Mouse (Mus musculus): ENCODE measurements around the gene Pold3. TPM values are rescaled to one million over a fixed set of nuclear protein-coding genes. Genes with fewer than 3 reads are reported as not detected.

The Pold3 gene
- polyA plus RNA-seq (2021): 34.3 TPM

DNA sequence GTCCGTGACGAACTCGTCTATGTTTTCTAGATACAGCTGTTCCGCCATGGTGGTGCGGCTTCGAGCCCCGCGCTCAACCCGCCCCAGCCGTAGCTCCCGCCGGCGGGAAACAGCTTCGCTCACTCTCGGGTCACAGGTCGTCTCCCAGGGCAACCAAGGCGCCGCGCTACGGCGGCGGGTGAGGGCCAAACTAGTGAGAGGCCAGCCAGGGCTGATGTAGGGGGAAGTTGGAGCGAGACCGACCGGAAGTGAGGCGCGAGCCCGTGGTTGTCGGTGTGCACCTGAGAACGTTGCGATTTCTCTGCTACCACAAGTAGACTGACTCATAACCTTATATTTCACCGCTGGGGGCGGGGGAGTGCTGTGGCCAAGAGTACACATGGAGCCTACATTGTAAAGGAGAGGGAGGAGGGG lies at the start of gene Pold3:
Pold3 (minus strand) TSS at position 190 of the 414 bp plus-strand sequence.
- CTCF ChIA-PET: interaction anchor here (0.6 to 3.5 kb wide), 4 partner anchors 38 to 133 kb away, joined by 3 to 22 read pairs (median 6); partner anchors contain the start of gene Lipt2
- no peaks in the 10 kb centered on the region for H3K27me3 ChIP-seq
- ATAC-seq (peak; percentile 88), DNase-seq (ENCODE audit: low read depth, low spot score) (peak; percentile 71)
- POLR2A ChIA-PET: interaction anchor here (0.7 to 0.9 kb wide), 3 partner anchors 12 to 148 kb away, joined by 3 to 4 read pairs (median 3); no protein-coding TSS in a partner anchor
- no peak for TF ChIP-seq CTCF (IDR thresholded peaks at IDR 0.05)
- in situ Hi-C loops (cut with MboI; ENCODE audit: low pct_unique_long_range_greater_than_20kb): loop anchor here (5.0 kb wide), 1 partner anchor 116 kb away; no protein-coding TSS in a partner anchor

DNA sequence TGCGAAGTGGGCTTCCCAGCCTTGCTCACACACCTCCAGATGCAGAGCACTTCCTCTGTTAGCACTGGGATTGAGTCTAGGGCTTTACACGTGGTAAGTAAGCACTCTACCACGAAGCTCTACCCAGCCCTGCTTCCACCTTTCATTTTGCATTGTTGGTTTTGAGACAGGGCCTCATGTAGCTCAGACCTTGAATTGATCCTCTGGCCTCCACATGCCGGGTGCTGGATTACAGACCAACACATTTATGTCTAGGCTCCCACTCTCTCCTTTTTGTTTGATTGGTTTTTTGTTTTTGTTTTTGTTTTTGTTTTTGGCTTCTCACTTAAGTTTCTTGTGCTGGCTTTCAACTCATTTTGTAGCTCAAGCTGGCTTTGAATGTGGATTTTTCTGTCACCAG lies 49.4 kb upstream of the Pold3 start:
- in situ Hi-C loops (cut with MboI; ENCODE audit: low pct_unique_long_range_greater_than_20kb): no loop called here
- CTCF ChIA-PET: no interaction called here
- no peak for TF ChIP-seq CTCF (IDR thresholded peaks at IDR 0.05)
- ATAC-seq (no peak), DNase-seq (ENCODE audit: low read depth, low spot score) (no peak)
- POLR2A ChIA-PET: no interaction called here
- no peaks in the 10 kb centered on the region for H3K27me3 ChIP-seq

GRCm38 (mm10) chr7:100168654-100169053 lies 47.3 kb upstream of the Pold3 start:
- ATAC-seq (no peak), DNase-seq (ENCODE audit: low read depth, low spot score) (no peak)
- H3K27me3 ChIP-seq: no peaks in the 10 kb centered on the region
- ChIA-PET POLR2A (no interaction called here), CTCF (interaction anchor here (0.8 kb wide), 1 partner anchor 24 kb away, joined by 3 read pairs; no protein-coding TSS in a partner anchor)
- no peak for TF ChIP-seq CTCF (IDR thresholded peaks at IDR 0.05)
- in situ Hi-C loops (cut with MboI; ENCODE audit: low pct_unique_long_range_greater_than_20kb): no loop called here

DNA sequence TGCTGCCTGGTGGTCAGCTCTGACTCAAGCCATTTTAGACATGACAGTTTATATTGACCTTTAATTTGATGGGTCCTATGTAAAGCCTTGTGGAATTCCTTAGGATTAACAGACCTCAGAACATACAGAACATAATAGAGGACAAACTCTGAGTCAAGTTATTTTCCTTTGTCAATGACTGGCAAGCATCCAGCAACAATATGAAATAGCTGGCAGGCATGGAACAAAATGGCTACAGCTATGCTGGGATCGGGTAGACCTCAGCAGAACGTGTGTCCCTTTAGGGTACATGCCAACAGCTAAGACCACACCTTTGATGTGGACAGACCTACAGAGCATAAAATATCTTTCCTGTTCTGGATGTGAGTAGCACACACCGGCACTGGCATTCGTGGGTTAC lies 42.1 kb upstream of the Pold3 start:
- no peak for TF ChIP-seq CTCF (IDR thresholded peaks at IDR 0.05)
- ATAC-seq: no peak
- POLR2A ChIA-PET: no interaction called here
- no peaks in the 10 kb centered on the region for H3K27me3 ChIP-seq
- in situ Hi-C loops (cut with MboI; ENCODE audit: low pct_unique_long_range_greater_than_20kb): no loop called here
- CTCF ChIA-PET: interaction anchor here (1.1 to 2.4 kb wide), 2 partner anchors 18 to 23 kb away, joined by 3 to 8 read pairs; no protein-coding TSS in a partner anchor
- no peak for DNase-seq (ENCODE audit: low read depth, low spot score)

GRCm38 (mm10) chr7:100160006-100160405 lies 38.6 kb upstream of the Pold3 start:
- H3K27me3 ChIP-seq: no peaks in the 10 kb centered on the region
- ATAC-seq (no peak), DNase-seq (ENCODE audit: low read depth, low spot score) (no peak)
- ChIA-PET CTCF (interaction anchor here (2.1 kb wide), 1 partner anchor 39 kb away, joined by 7 read pairs; the partner anchor contains the start of gene Pold3), POLR2A (interaction anchor here (0.6 kb wide), 1 partner anchor 46 kb away, joined by 3 read pairs; no protein-coding TSS in a partner anchor)
- TF ChIP-seq CTCF (IDR thresholded peaks at IDR 0.05): no peak
- in situ Hi-C loops (cut with MboI; ENCODE audit: low pct_unique_long_range_greater_than_20kb): no loop called here

DNA sequence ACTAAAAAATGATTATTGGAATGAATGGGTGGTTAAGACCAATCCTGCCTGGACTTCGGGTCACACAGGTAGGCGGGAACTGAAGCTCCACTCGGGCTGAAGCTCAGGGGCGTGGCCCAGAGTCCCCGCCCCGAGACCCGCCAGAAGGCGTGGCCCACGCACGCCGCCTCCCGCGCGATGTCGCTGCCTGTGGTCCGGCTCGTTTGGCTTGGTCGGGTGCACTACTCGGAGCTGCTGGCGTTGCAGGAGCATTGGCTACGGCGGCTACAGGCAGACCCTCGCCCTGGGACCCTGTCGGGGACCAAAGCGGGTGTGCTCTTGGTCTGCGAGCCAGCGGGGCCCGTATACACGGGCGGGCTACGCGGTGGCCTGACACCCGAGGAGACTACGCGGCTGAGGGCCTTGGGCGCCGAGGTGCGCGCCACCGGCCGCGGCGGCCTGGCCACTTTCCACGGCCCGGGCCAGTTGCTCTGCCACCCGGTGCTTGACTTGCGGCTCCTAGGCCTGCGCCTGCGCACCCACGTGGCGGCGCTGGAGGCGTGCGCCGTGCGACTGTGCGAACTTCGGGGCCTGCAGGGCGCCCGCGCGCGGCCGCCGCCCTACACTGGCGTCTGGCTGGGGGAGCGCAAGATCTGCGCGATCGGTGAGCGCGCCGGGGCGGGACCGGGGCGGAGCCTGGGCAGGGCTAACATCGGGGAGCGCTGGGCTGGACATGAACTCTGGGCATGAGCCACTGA lies 37.9 kb upstream of the Pold3 start, which contains the start of gene Lipt2:
Lipt2 (plus strand) TSS at position 173 of the 737 bp plus-strand sequence.
- no peaks in the 10 kb centered on the region for H3K27me3 ChIP-seq
- ATAC-seq (peak; percentile 90), DNase-seq (ENCODE audit: low read depth, low spot score) (peak; percentile 41)
- in situ Hi-C loops (cut with MboI; ENCODE audit: low pct_unique_long_range_greater_than_20kb): no loop called here
- POLR2A ChIA-PET: interaction anchor here (0.6 kb wide), 1 partner anchor 45 kb away, joined by 3 read pairs; no protein-coding TSS in a partner anchor
- TF ChIP-seq CTCF (IDR thresholded peaks at IDR 0.05): peak; percentile 79
- CTCF ChIA-PET: interaction anchor here (0.8 to 2.1 kb wide), 5 partner anchors 13 to 170 kb away, joined by 3 to 7 read pairs (median 3); partner anchors contain the start of gene Pold3

GRCm38 (mm10) chr7:100157669-100158068 lies 36.3 kb upstream of the Pold3 start:
- peak; percentile 60 for DNase-seq (ENCODE audit: low read depth, low spot score)
- H3K27me3 ChIP-seq: no peaks in the 10 kb centered on the region
- in situ Hi-C loops (cut with MboI; ENCODE audit: low pct_unique_long_range_greater_than_20kb): no loop called here
- no peak for TF ChIP-seq CTCF (IDR thresholded peaks at IDR 0.05)
- ChIA-PET CTCF (interaction anchor here (1.2 kb wide), 1 partner anchor 34 kb away, joined by 3 read pairs; no protein-coding TSS in a partner anchor), POLR2A (interaction anchor here (0.5 kb wide), 1 partner anchor 84 kb away, joined by 5 read pairs; no protein-coding TSS in a partner anchor)
- ATAC-seq: peak; percentile 29

- DNase-seq (ENCODE audit: low read depth, low spot score): no peak
- in situ Hi-C loops (cut with MboI; ENCODE audit: low pct_unique_long_range_greater_than_20kb): no loop called here
- ATAC-seq: no peak
- no peaks in the 10 kb centered on the region for H3K27me3 ChIP-seq
- POLR2A ChIA-PET: no interaction called here
- TF ChIP-seq CTCF (IDR thresholded peaks at IDR 0.05): no peak
- CTCF ChIA-PET: no interaction called here
Measured at GRCm38 (mm10) chr7:100150626-100151025, 29.3 kb upstream of the Pold3 start.

DNA sequence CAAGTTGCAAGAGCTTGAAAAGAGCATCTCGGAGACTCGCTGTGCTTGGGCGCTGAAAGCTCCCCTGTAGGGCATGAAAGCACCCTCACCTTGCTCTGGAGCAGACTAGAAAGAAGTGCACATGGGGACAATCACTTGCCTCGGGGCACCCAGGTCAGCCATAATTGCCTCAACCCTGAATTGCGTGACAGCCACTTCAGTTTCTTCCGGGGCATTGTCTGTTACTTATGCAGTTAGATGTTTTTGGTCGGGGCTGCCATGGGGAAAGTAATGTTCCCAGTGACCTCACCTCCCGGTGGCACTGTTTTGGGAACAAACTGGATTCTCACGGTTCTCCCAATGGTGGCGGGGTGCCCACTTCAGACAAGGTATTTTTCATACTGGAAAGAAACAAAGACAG lies 28.7 kb upstream of the Pold3 start:
- DNase-seq (ENCODE audit: low read depth, low spot score) (no peak), ATAC-seq (no peak)
- no peak for TF ChIP-seq CTCF (IDR thresholded peaks at IDR 0.05)
- CTCF ChIA-PET: no interaction called here
- no peaks in the 10 kb centered on the region for H3K27me3 ChIP-seq
- POLR2A ChIA-PET: interaction anchor here (0.6 kb wide), 1 partner anchor 1796 kb away, joined by 3 read pairs; no protein-coding TSS in a partner anchor
- in situ Hi-C loops (cut with MboI; ENCODE audit: low pct_unique_long_range_greater_than_20kb): no loop called here

DNA sequence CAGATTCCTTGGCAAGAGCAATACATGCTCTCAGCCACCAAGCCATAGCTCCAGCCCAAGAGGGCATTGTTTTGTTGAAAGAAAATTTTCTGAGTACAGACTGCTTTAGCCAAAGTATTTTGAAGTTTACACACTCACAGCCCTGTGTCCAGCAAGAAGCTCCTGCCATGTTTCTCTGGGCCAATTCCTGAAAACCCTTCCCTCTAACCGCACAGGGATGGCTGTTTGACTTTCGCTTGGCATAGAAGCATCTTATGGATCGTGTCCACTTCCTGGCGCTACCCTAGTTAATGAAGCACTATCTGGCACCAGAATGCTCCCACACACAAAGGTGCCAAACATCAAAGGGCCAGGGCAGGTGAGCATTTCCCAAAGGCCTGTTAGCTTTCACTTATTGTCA lies 27.2 kb upstream of the Pold3 start:
- no peak for TF ChIP-seq CTCF (IDR thresholded peaks at IDR 0.05)
- ChIA-PET POLR2A (interaction anchor here (0.9 kb wide), 1 partner anchor 28 kb away, joined by 3 read pairs; no protein-coding TSS in a partner anchor), CTCF (no interaction called here)
- H3K27me3 ChIP-seq: no peaks in the 10 kb centered on the region
- DNase-seq (ENCODE audit: low read depth, low spot score) (no peak), ATAC-seq (no peak)
- in situ Hi-C loops (cut with MboI; ENCODE audit: low pct_unique_long_range_greater_than_20kb): no loop called here

DNA sequence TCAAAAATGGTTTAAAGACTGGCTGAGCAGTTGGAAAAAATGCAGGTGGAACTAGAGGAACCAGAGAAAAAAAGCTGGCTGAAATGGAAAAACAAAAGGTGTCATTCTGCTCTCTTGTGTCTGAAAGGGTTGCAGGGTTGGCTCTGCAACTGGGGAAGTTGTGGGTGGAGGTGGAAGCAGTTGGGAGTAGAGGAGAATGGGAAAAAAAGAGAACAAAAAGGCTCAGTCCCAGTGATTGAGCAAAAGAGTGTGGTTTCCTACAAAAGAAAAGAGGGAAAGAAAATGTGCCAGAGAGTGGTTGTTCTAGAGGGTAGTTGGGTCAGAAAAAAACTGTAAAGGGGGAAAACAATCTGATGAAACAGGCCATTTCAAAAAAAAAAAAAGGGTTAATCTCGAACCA lies 19.2 kb upstream of the Pold3 start:
- DNase-seq (ENCODE audit: low read depth, low spot score) (no peak), ATAC-seq (no peak)
- peaks cover 26% of the 10 kb centered on the region for H3K27me3 ChIP-seq
- TF ChIP-seq CTCF (IDR thresholded peaks at IDR 0.05): no peak
- ChIA-PET POLR2A (no interaction called here), CTCF (no interaction called here)
- in situ Hi-C loops (cut with MboI; ENCODE audit: low pct_unique_long_range_greater_than_20kb): no loop called here
